Mouse (Mus musculus) midbrain, embryonic 11.5 days (tissue): ENCODE data around the gene Lmf1. TPM values are rescaled to one million over a fixed set of nuclear protein-coding genes. Genes with fewer than 3 reads are reported as not detected.
A peak's percentile ranks its signal among the peaks of the same experiment; 100 is the strongest.

Experiments
- ATAC-seq: fragments of 200-750 bp; cut with Nextera tagmentation; 2 replicates; pipeline ENCODE4 v1.8.0; 2017; ENCODE audit warnings: moderate TSS enrichment, moderate library complexity; ENCODE audit not compliant: low FRiP score
- DNase-seq: peaks from one replicate; pipeline ENCODE4 v3.0.0; 2015; ENCODE audit warnings: low spot score; ENCODE audit errors: missing footprints
- H3K27ac ChIP-seq: fragments of 300-500 bp; sonication (generic); 2 replicates; pipeline ENCODE4 v1.5.1; 2014; ENCODE audit warnings: low read depth, low read length
- H3K27me3 ChIP-seq: fragments of 300-500 bp; sonication (generic); 2 replicates; pipeline ENCODE4 v1.6.1; 2014; ENCODE audit warnings: mild to moderate bottlenecking, low read length, moderate library complexity, mixed read lengths; ENCODE audit not compliant: control insufficient read depth, insufficient read depth
- H3K36me3 ChIP-seq: fragments of 300-500 bp; sonication (generic); 2 replicates; pipeline ENCODE4 v1.6.1; 2014; ENCODE audit warnings: mild to moderate bottlenecking, low read length, moderate library complexity, mixed read lengths; ENCODE audit not compliant: control insufficient read depth, insufficient read depth
- H3K4me1 ChIP-seq: fragments of 300-500 bp; sonication (generic); 2 replicates; pipeline ENCODE4 v1.6.1; 2014; ENCODE audit warnings: low read length; ENCODE audit not compliant: control insufficient read depth, insufficient read depth
- H3K4me2 ChIP-seq: fragments of 300-500 bp; sonication (generic); 2 replicates; pipeline ENCODE4 v1.6.1; 2014; ENCODE audit warnings: mild to moderate bottlenecking, moderate library complexity
- H3K4me3 ChIP-seq: fragments of 300-500 bp; sonication (generic); 2 replicates; pipeline ENCODE4 v1.5.1; 2014; ENCODE audit warnings: low read depth, low read length
- H3K9ac ChIP-seq: fragments of 300-500 bp; sonication (generic); 2 replicates; pipeline ENCODE4 v1.6.1; 2014; ENCODE audit warnings: low read length
- H3K9me3 ChIP-seq: fragments of 300-500 bp; sonication (generic); 2 replicates; pipeline ENCODE4 v1.6.1; 2016; ENCODE audit warnings: low read length; ENCODE audit not compliant: control insufficient read depth
- WGBS: fragments of 180-500 bp; shearing (Covaris S2); extraction: QIAGEN DNeasy Blood & Tissue Kit; methylation state at CpG from one replicate; pipeline ENCODE4 v1.1.7; 2014; 5-methylcytosine and 5-hydroxymethylcytosine counted together
- polyA plus RNA-seq: library from polyadenylated mRNA; unstranded; fragments of >200 nt; fragmentation: Nextera tagmentation; extraction: Ambion mirVana; gene quantifications from 2 replicates; pipeline ENCODE4 v1.2.1, GENCODE M21; 2014

The Lmf1 gene
- polyA plus RNA-seq, 1 experiment from 2014 or later = 19.2 TPM

- ATAC-seq (no peak), DNase-seq (no peak)
- Histone ChIP-seq H3K36me3 (no peaks in the 10 kb centered on the region), H3K9me3 (no peaks in the 10 kb centered on the region), H3K4me3 (no peak overlapping the region), H3K4me1 (peaks cover 17% of the 10 kb centered on the region), H3K27me3 (no peaks in the 10 kb centered on the region), H3K4me2 (no peak overlapping the region), H3K9ac (no peak overlapping the region), H3K27ac (no peak overlapping the region)
- 76% methylated on average over 7 of the region's 7 CpGs for WGBS
These were observed 46.4 kb downstream of the Lmf1 start for GRCm38 (mm10) chr17:25625282-25625681.

GRCm38 (mm10) chr17:25626196-25627043, 47.5 kb downstream of the Lmf1 start:
- Histone ChIP-seq H3K9me3 (no peaks in the 10 kb centered on the region), H3K4me3 (no peak overlapping the region), H3K27me3 (no peaks in the 10 kb centered on the region), H3K4me2 (no peak overlapping the region), H3K4me1 (peaks cover 17% of the 10 kb centered on the region), H3K9ac (no peak overlapping the region), H3K27ac (no peak overlapping the region), H3K36me3 (no peaks in the 10 kb centered on the region)
- ATAC-seq = no peak
- peak; percentile 83 for DNase-seq
- WGBS = 54% methylated on average over 20 of the region's 20 CpGs

GRCm38 (mm10) chr17:25630313-25630712, 51.4 kb downstream of the Lmf1 start:
- Histone ChIP-seq H3K36me3 (no peaks in the 10 kb centered on the region), H3K9me3 (no peaks in the 10 kb centered on the region), H3K27me3 (no peaks in the 10 kb centered on the region), H3K4me3 (no peak overlapping the region), H3K27ac (no peak overlapping the region), H3K9ac (no peak overlapping the region), H3K4me2 (no peak overlapping the region), H3K4me1 (peaks cover 7% of the 10 kb centered on the region)
- DNase-seq (no peak), ATAC-seq (no peak)
- 95% methylated on average over 5 of the region's 5 CpGs for WGBS

GRCm38 (mm10) chr17:25634070-25634469, 55.2 kb downstream of the Lmf1 start:
- Histone ChIP-seq H3K27me3 (no peaks in the 10 kb centered on the region), H3K36me3 (no peaks in the 10 kb centered on the region), H3K9ac (no peak overlapping the region), H3K4me3 (no peak overlapping the region), H3K4me1 (no peaks in the 10 kb centered on the region), H3K27ac (no peak overlapping the region), H3K9me3 (no peaks in the 10 kb centered on the region), H3K4me2 (no peak overlapping the region)
- ATAC-seq (no peak), DNase-seq (no peak)
- 94% methylated on average over 10 of the region's 10 CpGs for WGBS

- Histone ChIP-seq H3K27ac (no peak overlapping the region), H3K27me3 (no peaks in the 10 kb centered on the region), H3K4me3 (no peak overlapping the region), H3K4me1 (no peaks in the 10 kb centered on the region), H3K36me3 (no peaks in the 10 kb centered on the region), H3K9me3 (no peaks in the 10 kb centered on the region), H3K9ac (no peak overlapping the region), H3K4me2 (no peak overlapping the region)
- no peak for DNase-seq
- ATAC-seq = no peak
- whole genome bisulfite sequencing = 67% methylated on average over 8 of the region's 8 CpGs
These were observed 56.5 kb downstream of the Lmf1 start for GRCm38 (mm10) chr17:25635387-25635786.

- WGBS = 95% methylated on average over 5 of the region's 5 CpGs
These were observed 56.9 kb downstream of the Lmf1 start for GRCm38 (mm10) chr17:25635806-25636205.

GRCm38 (mm10) chr17:25637986-25638385, 59.1 kb downstream of the Lmf1 start:
- ATAC-seq = no peak
- no peaks in the 10 kb centered on the region for H3K27me3 ChIP-seq
- H3K4me3 ChIP-seq = no peak overlapping the region
- DNase-seq = no peak
- 91% methylated on average over 7 of the region's 7 CpGs for WGBS
- no peak overlapping the region for H3K27ac ChIP-seq
- no peak overlapping the region for H3K4me2 ChIP-seq
- no peaks in the 10 kb centered on the region for H3K9me3 ChIP-seq
- no peaks in the 10 kb centered on the region for H3K4me1 ChIP-seq
- H3K36me3 ChIP-seq = no peaks in the 10 kb centered on the region
- no peak overlapping the region for H3K9ac ChIP-seq

More at GRCm38 (mm10) chr17:25635806-25636205, 56.9 kb downstream of the Lmf1 start:
- no peak for ATAC-seq
- Histone ChIP-seq H3K4me1 (no peaks in the 10 kb centered on the region), H3K27ac (no peak overlapping the region), H3K4me3 (no peak overlapping the region), H3K9ac (no peak overlapping the region), H3K27me3 (no peaks in the 10 kb centered on the region), H3K36me3 (no peaks in the 10 kb centered on the region), H3K9me3 (no peaks in the 10 kb centered on the region), H3K4me2 (no peak overlapping the region)
- DNase-seq = no peak

- H3K27ac ChIP-seq = no peak overlapping the region
- no peak overlapping the region for H3K4me2 ChIP-seq
- H3K36me3 ChIP-seq = no peaks in the 10 kb centered on the region
- ATAC-seq = no peak
- H3K27me3 ChIP-seq = no peaks in the 10 kb centered on the region
- no peak overlapping the region for H3K4me3 ChIP-seq
- 89% methylated on average over 4 of the region's 4 CpGs for WGBS
- no peak overlapping the region for H3K9ac ChIP-seq
- H3K4me1 ChIP-seq = peaks cover 4% of the 10 kb centered on the region; the same call in 1 of the 2 replicates
- DNase-seq = no peak
- H3K9me3 ChIP-seq = no peaks in the 10 kb centered on the region
These were observed 59.6 kb downstream of the Lmf1 start for GRCm38 (mm10) chr17:25638442-25638841.

- Histone ChIP-seq H3K4me1 (peaks cover 9% of the 10 kb centered on the region), H3K27me3 (no peaks in the 10 kb centered on the region), H3K4me2 (no peak overlapping the region), H3K9me3 (no peaks in the 10 kb centered on the region), H3K4me3 (no peak overlapping the region), H3K36me3 (no peaks in the 10 kb centered on the region), H3K9ac (no peak overlapping the region), H3K27ac (no peak overlapping the region)
- ATAC-seq (no peak), DNase-seq (no peak)
- 75% methylated on average over 4 of the region's 4 CpGs for WGBS
These were observed 62.1 kb downstream of the Lmf1 start for GRCm38 (mm10) chr17:25640956-25641355.
